Mouse (Mus musculus): ENCODE measurements around the gene Gm49320. TPM values are rescaled to one million over a fixed set of nuclear protein-coding genes. Genes with fewer than 3 reads are reported as not detected.
A peak's percentile ranks its signal among the peaks of the same experiment; 100 is the strongest.
"Not testable (repeated sequence)": the region's sequence is repeated elsewhere in the genome, so short reads cannot be mapped to it uniquely, and the experiment has no call there.

The Gm49320 gene
- polyA plus RNA-seq, 1 experiment from 2014 or later: 1.3 TPM

- peaks cover 43% of the 10 kb centered on the region for H3K36me3 ChIP-seq
- peak overlapping the region; percentile 85 for H3K4me2 ChIP-seq
- no peaks in the 10 kb centered on the region for H3K27me3 ChIP-seq (replicated peaks)
- peaks cover 51% of the 10 kb centered on the region for H3K4me1 ChIP-seq
- 47% methylated on average over 8 of the region's 8 CpGs for WGBS
- no peak for ATAC-seq (ENCODE audit: low FRiP score)
- peak overlapping the region; percentile 98 for H3K27ac ChIP-seq (replicated peaks)
- H3K9me3 ChIP-seq (replicated peaks): no peaks in the 10 kb centered on the region
- H3K9ac ChIP-seq (replicated peaks): peak overlapping the region; percentile 99
- H3K4me3 ChIP-seq (replicated peaks): peak overlapping the region; percentile 97
These were observed 13.6 kb downstream of the Gm49320 start for GRCm38 (mm10) chr8:4252116-4252760.

GRCm38 (mm10) chr8:4252934-4253841, 14.5 kb downstream of the Gm49320 start, which contains the start of gene Snapc2:
Gene Snapc2 (plus strand): TSS chr8:4253080.
- WGBS: under 1% methylated on average over 69 of the region's 69 CpGs
- H3K27me3 ChIP-seq (replicated peaks): no peaks in the 10 kb centered on the region

GRCm38 (mm10) chr8:4254001-4254400, 15.3 kb downstream of the Gm49320 start:
- no peak for ATAC-seq (ENCODE audit: low FRiP score)
- H3K9ac ChIP-seq (replicated peaks): peak overlapping the region; percentile 99
- H3K36me3 ChIP-seq: peaks cover 28% of the 10 kb centered on the region
- peaks cover 57% of the 10 kb centered on the region for H3K4me1 ChIP-seq
- no peaks in the 10 kb centered on the region for H3K9me3 ChIP-seq (replicated peaks)
- H3K27ac ChIP-seq (replicated peaks): peak overlapping the region; percentile 98
- peak overlapping the region; percentile 85 for H3K4me2 ChIP-seq
- H3K4me3 ChIP-seq (replicated peaks): peak overlapping the region; percentile 97
- no peaks in the 10 kb centered on the region for H3K27me3 ChIP-seq (replicated peaks)
- WGBS: 72% methylated on average over 6 of the region's 6 CpGs

More at GRCm38 (mm10) chr8:4252934-4253841, 14.5 kb downstream of the Gm49320 start, which contains the start of gene Snapc2:
- Histone ChIP-seq H3K9me3 (replicated peaks) (no peaks in the 10 kb centered on the region), H3K36me3 (peaks cover 34% of the 10 kb centered on the region), H3K4me3 (replicated peaks) (peak within 1 kb of the TSS; percentile 97), H3K4me2 (peak within 1 kb of the TSS; percentile 85), H3K27ac (replicated peaks) (peak within 1 kb of the TSS; percentile 98), H3K4me1 (peaks cover 60% of the 10 kb centered on the region), H3K9ac (replicated peaks) (peak within 1 kb of the TSS; percentile 99)
- ATAC-seq (ENCODE audit: low FRiP score): peak; percentile 91

GRCm38 (mm10) chr8:4255471-4255870, 16.8 kb downstream of the Gm49320 start:
- not testable (repeated sequence) for H3K9ac ChIP-seq (replicated peaks); H3K27ac ChIP-seq (replicated peaks); H3K4me2 ChIP-seq; H3K4me3 ChIP-seq (replicated peaks); H3K27me3 ChIP-seq (replicated peaks); H3K9me3 ChIP-seq (replicated peaks); ATAC-seq (ENCODE audit: low FRiP score)
- H3K4me1 ChIP-seq: peaks cover 63% of the 10 kb centered on the region
- peaks cover 30% of the 10 kb centered on the region for H3K36me3 ChIP-seq
- 87% methylated on average over 7 of the region's 7 CpGs for WGBS

- no peak for ATAC-seq (ENCODE audit: low FRiP score)
- Histone ChIP-seq H3K4me2 (peak overlapping the region; percentile 76), H3K36me3 (peaks cover 42% of the 10 kb centered on the region), H3K27ac (replicated peaks) (peak overlapping the region; percentile 93), H3K9ac (replicated peaks) (peak overlapping the region; percentile 87), H3K4me1 (peaks cover 60% of the 10 kb centered on the region), H3K4me3 (replicated peaks) (peak overlapping the region; percentile 90), H3K27me3 (replicated peaks) (no peaks in the 10 kb centered on the region), H3K9me3 (replicated peaks) (no peaks in the 10 kb centered on the region)
- WGBS: 46% methylated on average over 4 of the region's 4 CpGs
These were observed 18.2 kb downstream of the Gm49320 start for GRCm38 (mm10) chr8:4256911-4257310.

- peaks cover 47% of the 10 kb centered on the region for H3K36me3 ChIP-seq
- WGBS: 58% methylated on average over 4 of the region's 4 CpGs
These were observed 18.7 kb downstream of the Gm49320 start for GRCm38 (mm10) chr8:4257350-4257749.

GRCm38 (mm10) chr8:4258233-4258632, 19.6 kb downstream of the Gm49320 start:
- peak overlapping the region; percentile 87 for H3K9ac ChIP-seq (replicated peaks)
- H3K27ac ChIP-seq (replicated peaks): peak overlapping the region; percentile 93
- H3K27me3 ChIP-seq (replicated peaks): no peaks in the 10 kb centered on the region
- peak overlapping the region; percentile 76 for H3K4me2 ChIP-seq
- H3K4me3 ChIP-seq (replicated peaks): peak overlapping the region; percentile 90
- no peaks in the 10 kb centered on the region for H3K9me3 ChIP-seq (replicated peaks)
- peak; percentile 57 for ATAC-seq (ENCODE audit: low FRiP score)
- peaks cover 54% of the 10 kb centered on the region for H3K4me1 ChIP-seq
- 2% methylated on average over 35 of the region's 35 CpGs for WGBS
- H3K36me3 ChIP-seq: peaks cover 55% of the 10 kb centered on the region

More at GRCm38 (mm10) chr8:4257350-4257749, 18.7 kb downstream of the Gm49320 start:
- peak overlapping the region; percentile 93 for H3K27ac ChIP-seq (replicated peaks)
- no peak for ATAC-seq (ENCODE audit: low FRiP score)
- peak overlapping the region; percentile 76 for H3K4me2 ChIP-seq
- peak overlapping the region; percentile 87 for H3K9ac ChIP-seq (replicated peaks)
- peak overlapping the region; percentile 90 for H3K4me3 ChIP-seq (replicated peaks)
- peaks cover 58% of the 10 kb centered on the region for H3K4me1 ChIP-seq
- no peaks in the 10 kb centered on the region for H3K9me3 ChIP-seq (replicated peaks)
- no peaks in the 10 kb centered on the region for H3K27me3 ChIP-seq (replicated peaks)

GRCm38 (mm10) chr8:4258678-4259077, 20.0 kb downstream of the Gm49320 start:
- H3K9ac ChIP-seq (replicated peaks): peak overlapping the region; percentile 87
- peaks cover 51% of the 10 kb centered on the region for H3K4me1 ChIP-seq
- 0% methylated on average over 32 of the region's 32 CpGs for WGBS
- H3K9me3 ChIP-seq (replicated peaks): no peaks in the 10 kb centered on the region
- H3K36me3 ChIP-seq: peaks cover 60% of the 10 kb centered on the region
- H3K4me3 ChIP-seq (replicated peaks): peak overlapping the region; percentile 90
- peak overlapping the region; percentile 93 for H3K27ac ChIP-seq (replicated peaks)
- H3K27me3 ChIP-seq (replicated peaks): no peaks in the 10 kb centered on the region
- ATAC-seq (ENCODE audit: low FRiP score): peak; percentile 75
- H3K4me2 ChIP-seq: peak overlapping the region; percentile 76

- Histone ChIP-seq H3K27me3 (replicated peaks) (no peaks in the 10 kb centered on the region), H3K9ac (replicated peaks) (peak within 1 kb of the TSS; percentile 87), H3K4me1 (peaks cover 45% of the 10 kb centered on the region), H3K27ac (replicated peaks) (peak within 1 kb of the TSS; percentile 93), H3K9me3 (replicated peaks) (no peaks in the 10 kb centered on the region), H3K36me3 (peaks cover 65% of the 10 kb centered on the region), H3K4me2 (peak within 1 kb of the TSS; percentile 76), H3K4me3 (replicated peaks) (peak within 1 kb of the TSS; percentile 90)
- WGBS: 5% methylated on average over 26 of the region's 33 CpGs
- ATAC-seq (ENCODE audit: low FRiP score): peak; percentile 92
These were observed 20.6 kb downstream of the Gm49320 start, which contains the start of gene Ctxn1 for GRCm38 (mm10) chr8:4259125-4259804. Gene Ctxn1 (minus strand): TSS chr8:4259274.

- WGBS: 85% methylated on average over 4 of the region's 4 CpGs
- no peak overlapping the region for H3K4me3 ChIP-seq (replicated peaks)
- peak overlapping the region; percentile 76 for H3K4me2 ChIP-seq
- peaks cover 66% of the 10 kb centered on the region for H3K36me3 ChIP-seq
- H3K27ac ChIP-seq (replicated peaks): peak overlapping the region; percentile 93
- H3K4me1 ChIP-seq: peaks cover 40% of the 10 kb centered on the region
- peak overlapping the region; percentile 87 for H3K9ac ChIP-seq (replicated peaks)
- no peaks in the 10 kb centered on the region for H3K27me3 ChIP-seq (replicated peaks)
- H3K9me3 ChIP-seq (replicated peaks): no peaks in the 10 kb centered on the region
- no peak for ATAC-seq (ENCODE audit: low FRiP score)
These were observed 21.1 kb downstream of the Gm49320 start for GRCm38 (mm10) chr8:4259805-4260170.

- no peak overlapping the region for H3K9ac ChIP-seq (replicated peaks)
- no peaks in the 10 kb centered on the region for H3K27me3 ChIP-seq (replicated peaks)
- H3K4me3 ChIP-seq (replicated peaks): no peak overlapping the region
- H3K9me3 ChIP-seq (replicated peaks): no peaks in the 10 kb centered on the region
- H3K27ac ChIP-seq (replicated peaks): no peak overlapping the region
- H3K4me2 ChIP-seq: no peak overlapping the region
- H3K4me1 ChIP-seq: peaks cover 11% of the 10 kb centered on the region
- WGBS: 92% methylated on average over 8 of the region's 8 CpGs
- H3K36me3 ChIP-seq: peaks cover 83% of the 10 kb centered on the region
- ATAC-seq (ENCODE audit: low FRiP score): no peak
These were observed 24.6 kb downstream of the Gm49320 start for GRCm38 (mm10) chr8:4263105-4263791.
